Mouse (Mus musculus): ENCODE data around the gene Kifc1. TPM values are rescaled to one million over a fixed set of nuclear protein-coding genes. Genes with fewer than 3 reads are reported as not detected.
"Not testable (repeated sequence)": the region's sequence is repeated elsewhere in the genome, so short reads cannot be mapped to it uniquely, and the experiment has no call there.

Kifc1 gene
- total RNA-seq, 2 experiments from 2014 or later: 0.23 to 0.33 TPM

- peak; percentile 20; the same call in 1 of the 2 replicates for TF ChIP-seq CTCF (IDR thresholded peaks at IDR 0.05)
- intact Hi-C loops (cut with DNase I): not testable (repeated sequence)
Observed at GRCm38 (mm10) chr17:33875797-33876196, 14.7 kb downstream of the Kifc1 start.

GRCm38 (mm10) chr17:33874411-33874810, 16.1 kb downstream of the Kifc1 start:
- TF ChIP-seq CTCF (IDR thresholded peaks at IDR 0.05): no peak
- intact Hi-C loops (cut with DNase I): no loop called here
- peak overlapping the region; percentile 73 for H3K27ac ChIP-seq
- DNase-seq: no peak
- H3K4me3 ChIP-seq: peak overlapping the region; percentile 50

More at GRCm38 (mm10) chr17:33875797-33876196, 14.7 kb downstream of the Kifc1 start:
- H3K27ac ChIP-seq, DNase-seq, H3K4me3 ChIP-seq: not testable (repeated sequence)

- intact Hi-C loops (cut with DNase I): not testable (repeated sequence)
Observed at GRCm38 (mm10) chr17:33873537-33873936, 16.9 kb downstream of the Kifc1 start, which contains the start of gene Gm7029. TSS of gene Gm7029 (plus strand) at chr17:33873837.

GRCm38 (mm10) chr17:33865330-33866030, 25.0 kb downstream of the Kifc1 start:
- 0 out of 2 replicates have a peak overlapping the region, but pooled peaks have one; percentile 38 for H3K27ac ChIP-seq
- peak; percentile 56 for DNase-seq
- intact Hi-C loops (cut with DNase I): no loop called here
- peak overlapping the region; percentile 21; the same call in 1 of the 2 replicates for H3K4me3 ChIP-seq
- peak; percentile 67 for TF ChIP-seq CTCF (IDR thresholded peaks at IDR 0.05)

More at GRCm38 (mm10) chr17:33873537-33873936, 16.9 kb downstream of the Kifc1 start, which contains the start of gene Gm7029:
- not testable (repeated sequence) for DNase-seq
- peak within 1 kb of the TSS; percentile 73 for H3K27ac ChIP-seq
- H3K4me3 ChIP-seq: peak within 1 kb of the TSS; percentile 50

- no peak overlapping the region for H3K4me3 ChIP-seq
- no peak for TF ChIP-seq CTCF (IDR thresholded peaks at IDR 0.05)
- intact Hi-C loops (cut with DNase I): no loop called here
- H3K27ac ChIP-seq: no peak overlapping the region
- DNase-seq: no peak
Observed at GRCm38 (mm10) chr17:33857816-33858215, 32.6 kb downstream of the Kifc1 start.

- no peak for DNase-seq
- intact Hi-C loops (cut with DNase I): no loop called here
- Histone ChIP-seq H3K4me3 (no peak overlapping the region), H3K27ac (no peak overlapping the region)
- no peak for TF ChIP-seq CTCF (IDR thresholded peaks at IDR 0.05)
Observed at GRCm38 (mm10) chr17:33851331-33851730, 39.1 kb downstream of the Kifc1 start.

- H3K27ac ChIP-seq: no peak overlapping the region
- TF ChIP-seq CTCF (IDR thresholded peaks at IDR 0.05): no peak
- DNase-seq: no peak
- no peak overlapping the region for H3K4me3 ChIP-seq
- intact Hi-C loops (cut with DNase I): no loop called here
Observed at GRCm38 (mm10) chr17:33848139-33848538, 42.3 kb downstream of the Kifc1 start.

- no peak for TF ChIP-seq CTCF (IDR thresholded peaks at IDR 0.05)
- intact Hi-C loops (cut with DNase I): no loop called here
- H3K4me3 ChIP-seq: peak overlapping the region; percentile 84
- H3K27ac ChIP-seq: 0 out of 2 replicates have a peak overlapping the region, but pooled peaks have one; percentile 91
- DNase-seq: no peak
Observed at GRCm38 (mm10) chr17:33844196-33844595, 46.3 kb downstream of the Kifc1 start.

GRCm38 (mm10) chr17:33842966-33843795, 47.3 kb downstream of the Kifc1 start, which contains the start of gene Cd320:
TSS of gene Cd320 (plus strand) at chr17:33843091.
- intact Hi-C loops (cut with DNase I): no loop called here
- Histone ChIP-seq H3K4me3 (peak within 1 kb of the TSS; percentile 84), H3K27ac (peak within 1 kb of the TSS; percentile 91)
- DNase-seq: peak; percentile 95
- TF ChIP-seq CTCF (IDR thresholded peaks at IDR 0.05): no peak

GRCm38 (mm10) chr17:33829561-33829960, 60.9 kb downstream of the Kifc1 start:
- intact Hi-C loops (cut with DNase I): loop anchor here (5.0 to 10.0 kb wide), 3 partner anchors 147 to 475 kb away; partner anchors contain the start of gene Zfp81
- Histone ChIP-seq H3K4me3 (peak overlapping the region; percentile 22; the same call in 1 of the 2 replicates), H3K27ac (peak overlapping the region; percentile 68)
- no peak for DNase-seq
- no peak for TF ChIP-seq CTCF (IDR thresholded peaks at IDR 0.05)

- Histone ChIP-seq H3K27ac (peak overlapping the region; percentile 68), H3K4me3 (no peak overlapping the region; the same call in 1 of the 2 replicates)
- intact Hi-C loops (cut with DNase I): loop anchor here (5.0 to 10.0 kb wide), 3 partner anchors 147 to 474 kb away; partner anchors contain the start of gene Zfp81
- peak; percentile 56 for DNase-seq
- no peak for TF ChIP-seq CTCF (IDR thresholded peaks at IDR 0.05)
Observed at GRCm38 (mm10) chr17:33828892-33829291, 61.6 kb downstream of the Kifc1 start.

- H3K4me3 ChIP-seq: no peak overlapping the region
- H3K27ac ChIP-seq: peak overlapping the region; percentile 44; the same call in 1 of the 2 replicates
- peak; percentile 78 for DNase-seq
- intact Hi-C loops (cut with DNase I): loop anchor here (2.0 to 10.0 kb wide), 4 partner anchors 145 to 472 kb away; partner anchors contain the start of gene Zfp81
- peak; percentile 92 for TF ChIP-seq CTCF (IDR thresholded peaks at IDR 0.05)
Observed at GRCm38 (mm10) chr17:33826850-33827249, 63.6 kb downstream of the Kifc1 start.

Small RNAs within 50 kb of the gene (microRNA-seq; reads per million reads assigned to microRNA genes)
- not detected for gene Gm27740

Other genes starting within 250 kb of the Kifc1 start
- gene Hnrnpm, start 203.8 kb downstream of the Kifc1 start, total RNA-seq (2021): 10 to 100 TPM; 79.1 to 95.6 TPM
- 10 to 100 TPM; 88.8 to 90.7 TPM for gene March2, start 172.0 kb downstream of the Kifc1 start, total RNA-seq (2021)
- 100 to 1,000 TPM; 134 to 150 TPM for gene Rab11b, start 130.1 kb downstream of the Kifc1 start, total RNA-seq (2021)
- 1 to 10 TPM; 1.4 to 5.9 TPM for gene Angptl4, start 108.8 kb downstream of the Kifc1 start, total RNA-seq (2021)
- 10 to 100 TPM; 15.7 to 24.5 TPM for gene Kank3, start 80.1 kb downstream of the Kifc1 start, total RNA-seq (2021)
- gene Rps28, start 66.1 kb downstream of the Kifc1 start, total RNA-seq (2021): 100 to 1,000 TPM; 541 to 640 TPM
- gene Ndufa7, start 66.1 kb downstream of the Kifc1 start, total RNA-seq (2021): 100 to 1,000 TPM; 351 to 407 TPM
- 10 to 100 TPM; 13.8 to 16.1 TPM for gene Cd320, start 47.6 kb downstream of the Kifc1 start, total RNA-seq (2021)
- not detected for gene Gm7029, start 16.8 kb downstream of the Kifc1 start, total RNA-seq (2021)
- gene Platr17, start 14.5 kb upstream of the Kifc1 start, total RNA-seq (2021): not detected
- gene Daxx, start 18.8 kb upstream of the Kifc1 start, total RNA-seq (2021): 10 to 100 TPM; 13.3 to 13.9 TPM
- 10 to 100 TPM; 34.0 to 44.4 TPM for gene Tapbp, start 25.2 kb upstream of the Kifc1 start, total RNA-seq (2021)
- 10 to 100 TPM; 14.5 to 14.8 TPM for gene Zbtb22, start 25.2 kb upstream of the Kifc1 start, total RNA-seq (2021)
- 10 to 100 TPM; 31.4 to 34.0 TPM for gene Rgl2, start 38.9 kb upstream of the Kifc1 start, total RNA-seq (2021)
- 10 to 100 TPM; 51.2 to 67.6 TPM for gene Pfdn6, start 49.7 kb upstream of the Kifc1 start, total RNA-seq (2021)
- gene Wdr46, start 50.0 kb upstream of the Kifc1 start, total RNA-seq (2021): 1 to 10 TPM; 8.6 to 8.8 TPM
- gene B3galt4, start 60.8 kb upstream of the Kifc1 start, total RNA-seq (2021): 1 to 10 TPM; 1.3 to 1.4 TPM
- 10 to 100 TPM; 31.7 to 33.4 TPM for gene Vps52, start 65.2 kb upstream of the Kifc1 start, total RNA-seq (2021)
- 100 to 1,000 TPM; 364 to 443 TPM for gene Rps18, start 65.3 kb upstream of the Kifc1 start, total RNA-seq (2021)
- gene H2-K1, start 109.7 kb upstream of the Kifc1 start, total RNA-seq (2021): 10 to 100 TPM; 28.2 to 41.1 TPM
- 10 to 100 TPM; 11.6 to 12.8 TPM for gene Ring1, start 134.0 kb upstream of the Kifc1 start, total RNA-seq (2021)
- gene H2-Ke6, start 137.4 kb upstream of the Kifc1 start, total RNA-seq (2021): 10 to 100 TPM; 69.9 to 82.3 TPM
- gene Slc39a7, start 141.0 kb upstream of the Kifc1 start, total RNA-seq (2021): 10 to 100 TPM; 44.6 to 49.5 TPM
- 10 to 100 TPM; 40.5 to 41.7 TPM for gene Rxrb, start 141.2 kb upstream of the Kifc1 start, total RNA-seq (2021)
- 1 to 10 TPM; 3.0 to 9.6 TPM for gene Col11a2, start 148.8 kb upstream of the Kifc1 start, total RNA-seq (2021)
- gene H2-Oa, start 201.7 kb upstream of the Kifc1 start, total RNA-seq (2021): not detected
- gene H2-DMa, start 228.9 kb upstream of the Kifc1 start, total RNA-seq (2021): 1 to 10 TPM; 3.0 to 3.1 TPM
- gene Brd2, start 232.0 kb upstream of the Kifc1 start, total RNA-seq (2021): 10 to 100 TPM; 70.3 to 88.9 TPM